Mouse (Mus musculus): Measurements from ENCODE around the gene Tfpi.

- TF ChIP-seq CTCF (IDR thresholded peaks at IDR 0.05; ENCODE audit: low read depth), result no peak
- no peak for TF ChIP-seq EP300 (optimal IDR thresholded peaks at IDR 0.05)
Measured at GRCm38 (mm10) chr2:84518767-84519166, 42.2 kb upstream of the Tfpi start.

Data from stomach, postnatal 0 days (tissue).